Mouse (Mus musculus): Measurements from ENCODE around the gene Raet1d. TPM values are rescaled to one million over a fixed set of nuclear protein-coding genes. Genes with fewer than 3 reads are reported as not detected.
"Not testable (repeated sequence)": the region's sequence is repeated elsewhere in the genome, so short reads cannot be mapped to it uniquely, and the experiment has no call there.

Gene Raet1d
- polyA plus RNA-seq (2012; rRNA removed) (9.8 and 11.4 TPM in 2 replicates), polyA plus RNA-seq (2014; fragmentation: Nextera tagmentation; extraction: Ambion mirVana) (16.0 and 20.1 TPM in 2 replicates)

- WGBS = 63% methylated on average over 3 of the region's 3 CpGs
- not testable (repeated sequence) for H3K27me3 ChIP-seq (ENCODE audit: control insufficient read depth, insufficient read depth, low read length); H3K9ac ChIP-seq (ENCODE audit: low read depth, low read length, severe bottlenecking); H3K36me3 ChIP-seq (ENCODE audit: control insufficient read depth, insufficient read depth, low read length); H3K27ac ChIP-seq (replicated peaks; ENCODE audit: low read depth, low read length); H3K4me1 ChIP-seq (ENCODE audit: control insufficient read depth, insufficient read depth, low read length); H3K9me3 ChIP-seq (ENCODE audit: control insufficient read depth, low read length); H3K4me2 ChIP-seq (replicated peaks; ENCODE audit: low read depth, low read length, severe bottlenecking); ATAC-seq (ENCODE audit: low FRiP score, low read depth); DNase-seq (ENCODE audit: low spot score)
- H3K4me3 ChIP-seq (replicated peaks; ENCODE audit: low read length) = 0 out of 2 replicates have a peak within 1 kb of the TSS, but pooled peaks have one; percentile 22
These were observed at the start of gene Raet1d for GRCm38 (mm10) chr10:22360252-22360651. Raet1d (plus strand) TSS chr10:22360552.

DNA sequence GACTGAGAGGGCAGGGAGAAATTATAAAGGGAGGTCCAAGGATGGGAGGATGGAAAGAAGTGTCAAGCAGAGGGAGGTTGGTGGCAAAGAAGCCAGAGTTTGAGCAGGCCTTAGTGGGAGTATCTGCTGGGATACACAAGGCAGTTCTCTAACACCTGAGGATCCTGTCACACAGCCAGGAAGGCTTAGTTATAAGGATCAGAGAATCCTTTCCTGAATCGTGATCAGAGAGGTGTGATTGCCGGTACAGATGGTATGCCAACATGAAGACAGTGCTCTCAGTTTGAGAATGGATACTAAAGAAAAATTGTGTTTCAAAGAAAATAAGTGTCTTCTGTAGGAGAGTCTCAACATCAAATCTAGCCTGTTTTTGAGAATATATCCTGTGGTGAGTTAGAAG lies 37.5 kb upstream of the Raet1d start:
- no peak for TF ChIP-seq POLR2A (IDR thresholded peaks at IDR 0.05; ENCODE audit: borderline replicate concordance, extremely low read depth, insufficient read depth, insufficient read length)
- Histone ChIP-seq H3K36me3 (ENCODE audit: control insufficient read depth, insufficient read depth, low read length) (no peaks in the 10 kb centered on the region), H3K9me3 (ENCODE audit: control insufficient read depth, low read length) (no peaks in the 10 kb centered on the region), H3K27me3 (ENCODE audit: control insufficient read depth, insufficient read depth, low read length) (no peaks in the 10 kb centered on the region), H3K27ac (replicated peaks; ENCODE audit: low read depth, low read length) (no peak overlapping the region), H3K4me3 (replicated peaks; ENCODE audit: low read length) (no peak overlapping the region), H3K4me2 (replicated peaks; ENCODE audit: low read depth, low read length, severe bottlenecking) (no peak overlapping the region), H3K4me1 (ENCODE audit: control insufficient read depth, insufficient read depth, low read length) (no peaks in the 10 kb centered on the region), H3K9ac (ENCODE audit: low read depth, low read length, severe bottlenecking) (no peak overlapping the region)
- WGBS = 85% methylated on average over 2 of the region's 2 CpGs
- DNase-seq (ENCODE audit: low spot score) = no peak
- ATAC-seq (ENCODE audit: low FRiP score, low read depth) = no peak

DNA sequence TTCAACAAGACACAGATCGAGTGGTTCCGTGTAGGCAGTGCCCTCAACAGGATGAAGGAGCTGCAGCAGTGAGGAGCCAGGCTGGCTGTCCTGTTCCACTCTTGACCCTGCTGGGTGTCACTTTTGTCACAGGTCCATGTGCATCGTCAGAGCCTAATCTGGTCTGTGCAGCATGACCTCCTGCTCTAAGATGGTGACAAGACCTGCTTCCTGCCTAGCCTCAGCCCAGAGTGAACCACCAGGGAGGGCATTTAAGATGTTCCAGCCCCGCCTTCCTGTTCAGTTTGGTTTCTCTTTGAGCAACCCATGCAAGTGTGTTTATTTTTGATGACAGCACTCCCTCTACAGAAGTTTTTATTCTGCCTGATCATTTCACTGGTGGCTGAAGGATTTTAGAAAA lies 14.6 kb upstream of the Raet1d start:
- 67% methylated on average over 4 of the region's 4 CpGs for WGBS
- ATAC-seq (ENCODE audit: low FRiP score, low read depth) = not testable (repeated sequence)

GRCm38 (mm10) chr10:22353548-22354195 lies 6.7 kb upstream of the Raet1d start:
- H3K27ac ChIP-seq (replicated peaks; ENCODE audit: low read depth, low read length); H3K4me1 ChIP-seq (ENCODE audit: control insufficient read depth, insufficient read depth, low read length); H3K4me3 ChIP-seq (replicated peaks; ENCODE audit: low read length); H3K9ac ChIP-seq (ENCODE audit: low read depth, low read length, severe bottlenecking); H3K9me3 ChIP-seq (ENCODE audit: control insufficient read depth, low read length); H3K27me3 ChIP-seq (ENCODE audit: control insufficient read depth, insufficient read depth, low read length); DNase-seq (ENCODE audit: low spot score); H3K4me2 ChIP-seq (replicated peaks; ENCODE audit: low read depth, low read length, severe bottlenecking); ATAC-seq (ENCODE audit: low FRiP score, low read depth); H3K36me3 ChIP-seq (ENCODE audit: control insufficient read depth, insufficient read depth, low read length): not testable (repeated sequence)
- 74% methylated on average over 6 of the region's 6 CpGs for WGBS

More for the DNA sequence above, 14.6 kb upstream of the Raet1d start:
- not testable (repeated sequence) for DNase-seq (ENCODE audit: low spot score); H3K9me3 ChIP-seq (ENCODE audit: control insufficient read depth, low read length); H3K4me3 ChIP-seq (replicated peaks; ENCODE audit: low read length); H3K27ac ChIP-seq (replicated peaks; ENCODE audit: low read depth, low read length); H3K27me3 ChIP-seq (ENCODE audit: control insufficient read depth, insufficient read depth, low read length); H3K9ac ChIP-seq (ENCODE audit: low read depth, low read length, severe bottlenecking); H3K4me2 ChIP-seq (replicated peaks; ENCODE audit: low read depth, low read length, severe bottlenecking); H3K36me3 ChIP-seq (ENCODE audit: control insufficient read depth, insufficient read depth, low read length); H3K4me1 ChIP-seq (ENCODE audit: control insufficient read depth, insufficient read depth, low read length)

- ATAC-seq (ENCODE audit: low FRiP score, low read depth); H3K4me3 ChIP-seq (replicated peaks; ENCODE audit: low read length); H3K27me3 ChIP-seq (ENCODE audit: control insufficient read depth, insufficient read depth, low read length); DNase-seq (ENCODE audit: low spot score); H3K27ac ChIP-seq (replicated peaks; ENCODE audit: low read depth, low read length); H3K9me3 ChIP-seq (ENCODE audit: control insufficient read depth, low read length); H3K4me2 ChIP-seq (replicated peaks; ENCODE audit: low read depth, low read length, severe bottlenecking); H3K4me1 ChIP-seq (ENCODE audit: control insufficient read depth, insufficient read depth, low read length); H3K36me3 ChIP-seq (ENCODE audit: control insufficient read depth, insufficient read depth, low read length); H3K9ac ChIP-seq (ENCODE audit: low read depth, low read length, severe bottlenecking): not testable (repeated sequence)
- WGBS = 81% methylated on average over 2 of the region's 2 CpGs
These were observed 6.2 kb upstream of the Raet1d start for GRCm38 (mm10) chr10:22354196-22354574.

DNA sequence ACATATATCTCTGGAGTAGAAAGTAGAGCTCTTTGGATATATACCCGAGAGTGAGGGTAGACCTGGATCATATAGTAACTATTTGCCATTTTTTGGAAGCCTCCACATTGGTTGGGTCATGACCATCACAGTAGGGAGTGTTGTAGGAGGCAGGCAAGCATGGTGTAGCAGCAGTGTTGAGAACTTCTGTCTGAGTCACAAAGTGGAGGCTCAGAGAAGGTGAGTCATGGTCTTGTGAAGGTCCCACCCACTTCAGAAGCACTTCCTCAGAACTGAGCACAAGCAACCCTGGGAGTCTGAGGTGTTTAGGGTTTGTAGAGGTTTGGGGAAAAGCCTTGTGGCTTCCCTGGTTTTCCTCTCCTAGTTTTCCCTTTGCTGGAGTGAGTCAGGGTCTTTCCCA lies 3.0 kb upstream of the Raet1d start:
- WGBS = 70% methylated on average over 1 of the region's 1 CpGs
- not testable (repeated sequence) for H3K9ac ChIP-seq (ENCODE audit: low read depth, low read length, severe bottlenecking); H3K36me3 ChIP-seq (ENCODE audit: control insufficient read depth, insufficient read depth, low read length); H3K4me2 ChIP-seq (replicated peaks; ENCODE audit: low read depth, low read length, severe bottlenecking); H3K4me3 ChIP-seq (replicated peaks; ENCODE audit: low read length); H3K27ac ChIP-seq (replicated peaks; ENCODE audit: low read depth, low read length); ATAC-seq (ENCODE audit: low FRiP score, low read depth); H3K9me3 ChIP-seq (ENCODE audit: control insufficient read depth, low read length); H3K27me3 ChIP-seq (ENCODE audit: control insufficient read depth, insufficient read depth, low read length); H3K4me1 ChIP-seq (ENCODE audit: control insufficient read depth, insufficient read depth, low read length); DNase-seq (ENCODE audit: low spot score)

GRCm38 (mm10) chr10:22360957-22361356 lies 605 bp downstream of the Raet1d start:
- 23% methylated on average over 2 of the region's 2 CpGs for WGBS
- H3K36me3 ChIP-seq (ENCODE audit: control insufficient read depth, insufficient read depth, low read length); H3K4me2 ChIP-seq (replicated peaks; ENCODE audit: low read depth, low read length, severe bottlenecking); ATAC-seq (ENCODE audit: low FRiP score, low read depth); H3K27me3 ChIP-seq (ENCODE audit: control insufficient read depth, insufficient read depth, low read length); H3K4me1 ChIP-seq (ENCODE audit: control insufficient read depth, insufficient read depth, low read length); H3K4me3 ChIP-seq (replicated peaks; ENCODE audit: low read length); H3K27ac ChIP-seq (replicated peaks; ENCODE audit: low read depth, low read length); DNase-seq (ENCODE audit: low spot score); H3K9me3 ChIP-seq (ENCODE audit: control insufficient read depth, low read length); H3K9ac ChIP-seq (ENCODE audit: low read depth, low read length, severe bottlenecking): not testable (repeated sequence)

DNA sequence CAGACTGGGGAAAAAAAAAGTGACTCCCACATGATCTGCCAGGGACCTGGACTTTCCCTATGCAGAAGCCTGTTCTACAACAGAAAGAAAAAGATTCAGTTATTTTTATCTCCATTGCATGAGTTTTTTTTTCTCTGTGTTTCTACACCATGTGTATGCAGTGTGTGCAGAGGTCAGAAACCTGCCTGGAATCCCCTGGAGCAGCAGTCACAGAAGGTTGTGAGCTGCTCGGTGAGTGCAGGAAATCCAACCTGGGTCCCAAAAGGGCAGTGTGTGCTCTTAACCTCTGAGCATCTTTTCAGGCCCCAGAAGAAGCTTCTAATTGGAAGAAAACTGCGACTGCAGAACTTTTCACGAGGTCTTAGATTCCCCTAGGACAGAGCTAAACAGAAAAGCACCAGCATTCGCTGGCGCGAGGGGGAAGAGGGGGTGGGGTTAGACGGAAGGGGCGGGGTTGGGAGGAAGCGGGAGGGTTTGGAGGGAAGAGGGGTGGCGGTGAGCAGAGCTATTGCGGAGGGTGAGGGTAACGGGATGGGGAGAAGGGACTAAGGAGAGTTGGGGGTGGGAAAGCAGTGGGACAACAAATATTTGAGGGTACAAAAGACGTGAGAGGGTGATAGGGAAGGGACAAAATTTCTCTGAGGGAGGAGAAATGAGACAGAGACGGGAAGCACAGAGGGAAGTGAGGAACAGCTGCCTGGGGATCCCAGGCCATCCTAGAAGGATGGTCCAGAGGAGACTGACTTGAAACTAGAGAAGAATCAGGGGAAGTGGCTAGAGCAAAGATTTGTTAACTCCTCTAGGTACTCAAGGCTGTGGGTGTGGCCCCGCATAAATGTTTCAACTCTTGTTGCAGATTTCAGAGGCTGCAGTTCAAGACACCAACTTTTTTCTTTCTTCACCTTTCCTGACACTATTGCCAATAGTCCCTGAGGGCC lies 1.3 kb downstream of the Raet1d start:
- peak overlapping the region; percentile 22 for H3K4me3 ChIP-seq (replicated peaks; ENCODE audit: low read length)
- H3K27me3 ChIP-seq (ENCODE audit: control insufficient read depth, insufficient read depth, low read length); H3K4me1 ChIP-seq (ENCODE audit: control insufficient read depth, insufficient read depth, low read length); H3K36me3 ChIP-seq (ENCODE audit: control insufficient read depth, insufficient read depth, low read length); H3K9ac ChIP-seq (ENCODE audit: low read depth, low read length, severe bottlenecking); H3K9me3 ChIP-seq (ENCODE audit: control insufficient read depth, low read length); H3K27ac ChIP-seq (replicated peaks; ENCODE audit: low read depth, low read length); DNase-seq (ENCODE audit: low spot score); H3K4me2 ChIP-seq (replicated peaks; ENCODE audit: low read depth, low read length, severe bottlenecking): not testable (repeated sequence)
- WGBS = under 1% methylated on average over 9 of the region's 15 CpGs
- ATAC-seq (ENCODE audit: low FRiP score, low read depth) = peak; percentile 88

Data from limb, embryonic 14.5 days (tissue).